Mouse (Mus musculus) kidney, embryonic 14.5 days (tissue): ENCODE results near the gene Fbxw27. TPM values are rescaled to one million over a fixed set of nuclear protein-coding genes. Genes with fewer than 3 reads are reported as not detected.

Experiments
- polyA plus RNA-seq: library from polyadenylated mRNA; unstranded; fragments of >200 nt; fragmentation: Nextera tagmentation; extraction: Ambion mirVana; gene quantifications from 2 replicates; pipeline ENCODE4 v1.2.1, GENCODE M21; 2014

The Fbxw27 gene
- polyA plus RNA-seq, 1 experiment from 2014 or later = not detected

Other genes starting within 250 kb of the Fbxw27 start
- 0.43 and 0.79 TPM in 2 replicates for gene Fbxw15, start 222.4 kb downstream of the Fbxw27 start, polyA plus RNA-seq
- gene Fbxw24, start 164.6 kb downstream of the Fbxw27 start, polyA plus RNA-seq = 0.32 TPM in 1 of 2 replicates, not detected in the other
- 0.19 TPM in 1 of 2 replicates, not detected in the other for gene Fbxw25, start 126.0 kb downstream of the Fbxw27 start, polyA plus RNA-seq
- gene Fbxw18, start 88.0 kb downstream of the Fbxw27 start, polyA plus RNA-seq = 0.17 TPM in 1 of 2 replicates, not detected in the other
- 0.14 and 0.15 TPM in 2 replicates for gene Fbxw26, start 44.6 kb downstream of the Fbxw27 start, polyA plus RNA-seq
- 25.1 and 32.7 TPM in 2 replicates for gene Spink8, start 21.6 kb upstream of the Fbxw27 start, polyA plus RNA-seq
- 88.6 and 102 TPM in 2 replicates for gene Nme6, start 42.1 kb upstream of the Fbxw27 start, polyA plus RNA-seq
- gene Camp, start 58.9 kb upstream of the Fbxw27 start, polyA plus RNA-seq = 0.27 TPM in 1 of 2 replicates, not detected in the other
- gene Cdc25a, start 84.9 kb upstream of the Fbxw27 start, polyA plus RNA-seq = 21.1 and 31.6 TPM in 2 replicates
- 35.1 and 54.6 TPM in 2 replicates for gene Map4, start 140.8 kb upstream of the Fbxw27 start, polyA plus RNA-seq